Comparison of ENCODE assay signal across 9 mouse cellular contexts in the genomic region with DNA sequence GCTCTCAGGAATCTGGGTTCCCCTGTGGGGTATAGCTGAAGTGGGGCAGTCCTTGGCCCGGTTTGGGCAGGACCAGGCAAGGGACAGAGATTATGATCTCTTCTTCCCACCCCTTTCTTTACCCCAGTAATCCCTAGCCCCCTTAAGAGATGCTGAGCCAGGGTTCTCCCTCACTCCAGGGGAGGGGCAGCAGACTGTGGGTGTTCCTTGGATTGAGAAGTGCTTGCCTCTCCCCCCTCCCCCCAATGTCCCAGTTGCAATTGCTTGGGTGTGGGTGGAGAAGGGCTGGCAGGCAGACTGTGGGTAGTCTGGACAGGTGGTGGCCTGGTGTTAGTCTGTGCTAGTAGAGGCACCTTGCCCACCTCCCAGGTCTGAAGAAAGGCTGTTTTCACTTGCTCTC. TPM values are rescaled to one million over a fixed set of nuclear protein-coding genes. Genes with fewer than 3 reads are reported as not detected.
DNase-seq lines count a peak whose midpoint lies in the region; ATAC-seq and TF ChIP-seq lines count a peak whose summit lies in the region.
"Had no signal": no experiment of that assay in that cellular context is flagged by ENCODE, and none has a peak within 500 bp of the region (broad histone marks: within the 10 kb centered on the region; RNA-seq: fewer than 3 reads in every experiment).

No protein-coding gene starts in this region.

- peaks cover 36% of the 10 kb centered on the region for H3K79me2 ChIP-seq in liver, adult 2 months (ENCODE audit: control insufficient read depth, insufficient read depth, low read length)

- ATAC-seq in embryonic facial prominence, embryonic 12.5 days (ENCODE audit: insufficient number of reproducible peaks, insufficient read depth, low FRiP score, low TSS enrichment), result no peak
- no peak for ATAC-seq in intestine, postnatal 0 days
- no peak for ATAC-seq in midbrain, embryonic 14.5 days (ENCODE audit: low FRiP score, low TSS enrichment)

- peak overlapping the region; percentile 99 for H3K9ac ChIP-seq in liver, adult 2 months (ENCODE audit: low read depth, low read length)
- H3K9ac ChIP-seq in embryonic facial prominence, embryonic 12.5 days, result no peak overlapping the region
- peak overlapping the region; percentile 72; the same call in 1 of the 2 replicates for H3K9ac ChIP-seq in intestine, postnatal 0 days (ENCODE audit: low read depth, low read length)
- no peak overlapping the region for H3K9ac ChIP-seq in midbrain, embryonic 14.5 days (replicated peaks; ENCODE audit: low read length)

- peaks cover 29% of the 10 kb centered on the region for H3K9me3 ChIP-seq in embryonic facial prominence, embryonic 12.5 days
- no peaks in the 10 kb centered on the region for H3K9me3 ChIP-seq in intestine, postnatal 0 days (ENCODE audit: control insufficient read depth)
- peaks cover 18% of the 10 kb centered on the region for H3K9me3 ChIP-seq in midbrain, embryonic 14.5 days (ENCODE audit: control insufficient read depth, low read length)

- DNase-seq in liver, adult 2 months (ENCODE audit: extremely low read depth, low read depth, low spot score), result peak; percentile 68
- DNase-seq in liver, result no peak
- no peak for DNase-seq in midbrain, embryonic 14.5 days
- no peak for DNase-seq in thymus, postnatal 10 days (ENCODE audit: low spot score in 2 of 2)
- no peak for DNase-seq in urinary bladder, adult 2 months (ENCODE audit: low spot score)
- no peak for DNase-seq in thymus, postnatal 4 days

- peaks cover 44% of the 10 kb centered on the region for H3K4me1 ChIP-seq in liver, adult 2 months (ENCODE audit: control insufficient read depth, insufficient read depth, low read length)
- H3K4me1 ChIP-seq in embryonic facial prominence, embryonic 12.5 days, result peaks cover 15% of the 10 kb centered on the region
- H3K4me1 ChIP-seq in intestine, postnatal 0 days (replicated peaks; ENCODE audit: control insufficient read depth, insufficient read depth, low read length), result 0 out of 2 replicates have a peak, but pooled peaks cover 3% of the 10 kb centered on the region
- H3K4me1 ChIP-seq in midbrain, embryonic 14.5 days (ENCODE audit: control insufficient read depth, insufficient read depth, low read length), result peaks cover 16% of the 10 kb centered on the region

- peak overlapping the region; percentile 99 for H3K27ac ChIP-seq in liver, adult 2 months (replicated peaks; ENCODE audit: insufficient read depth, low read depth, low read length)
- H3K27ac ChIP-seq in embryonic facial prominence, embryonic 12.5 days, result no peak overlapping the region
- no peak overlapping the region for H3K27ac ChIP-seq in intestine, postnatal 0 days (ENCODE audit: low read depth, low read length)
- H3K27ac ChIP-seq in midbrain, embryonic 14.5 days (replicated peaks; ENCODE audit: low read depth, low read length), result no peak overlapping the region

- TF ChIP-seq CTCF in liver, adult 2 months (IDR thresholded peaks at IDR 0.05; ENCODE audit: low read depth, low read length), result no peak
- TF ChIP-seq CTCF in intestine, postnatal 0 days (IDR thresholded peaks at IDR 0.05; ENCODE audit: low read depth), result no peak

- peaks cover 28% of the 10 kb centered on the region for H3K36me3 ChIP-seq in liver, adult 2 months (ENCODE audit: control insufficient read depth, insufficient read depth, low read length)
- H3K36me3 ChIP-seq in embryonic facial prominence, embryonic 12.5 days, result peaks cover 44% of the 10 kb centered on the region
- peaks cover 38% of the 10 kb centered on the region for H3K36me3 ChIP-seq in intestine, postnatal 0 days (ENCODE audit: control insufficient read depth, insufficient read depth)
- peaks cover 46% of the 10 kb centered on the region for H3K36me3 ChIP-seq in midbrain, embryonic 14.5 days (ENCODE audit: control insufficient read depth, insufficient read depth, low read length)

- no peaks in the 10 kb centered on the region for H3K27me3 ChIP-seq in liver, adult 2 months (ENCODE audit: control insufficient read depth, insufficient read depth, low read length)
- H3K27me3 ChIP-seq in embryonic facial prominence, embryonic 12.5 days, result no peaks in the 10 kb centered on the region
- no peaks in the 10 kb centered on the region for H3K27me3 ChIP-seq in intestine, postnatal 0 days (replicated peaks; ENCODE audit: control insufficient read depth, insufficient read depth, low read length)
- no peaks in the 10 kb centered on the region for H3K27me3 ChIP-seq in midbrain, embryonic 14.5 days (ENCODE audit: control insufficient read depth, insufficient read depth, low read length)

- WGBS in liver, adult 2 months, result 25% methylated on average over 1 of the region's 1 CpGs
- 53% methylated on average over 1 of the region's 1 CpGs for whole genome bisulfite sequencing in embryonic facial prominence, embryonic 12.5 days
- WGBS in intestine, postnatal 0 days, result 70% methylated on average over 1 of the region's 1 CpGs
- 32% methylated on average over 1 of the region's 1 CpGs for whole genome bisulfite sequencing in midbrain, embryonic 14.5 days

- TF ChIP-seq POLR2A in liver, adult 2 months (IDR thresholded peaks at IDR 0.05; ENCODE audit: extremely low read depth, insufficient read depth, low read length), result no peak

- H3K4me2 ChIP-seq in embryonic facial prominence, embryonic 12.5 days (replicated peaks), result peak overlapping the region; percentile 72
- peak overlapping the region; percentile 89; the same call in 1 of the 2 replicates for H3K4me2 ChIP-seq in intestine, postnatal 0 days (replicated peaks; ENCODE audit: low read depth)
- H3K4me2 ChIP-seq in midbrain, embryonic 14.5 days (ENCODE audit: low read length), result peak overlapping the region; percentile 72

- peak overlapping the region; percentile 96 for H3K4me3 ChIP-seq in liver, adult 2 months (ENCODE audit: insufficient read depth, low read depth, low read length)
- peak overlapping the region; percentile 81 for H3K4me3 ChIP-seq in embryonic facial prominence, embryonic 12.5 days
- no peak overlapping the region for H3K4me3 ChIP-seq in intestine, postnatal 0 days (ENCODE audit: low read depth, low read length)
- H3K4me3 ChIP-seq in midbrain, embryonic 14.5 days (replicated peaks; ENCODE audit: low read depth, low read length), result no peak overlapping the region

RNA-seq across cellular contexts. Expression of a gene that starts 1.5 kb away (rescaled TPM):
- not detected in 2 replicates for total RNA-seq in liver, adult 2 months (2014; rRNA removed)
- not detected in 2 replicates for polyA plus RNA-seq in liver, adult 2 months (2012; rRNA removed)
- not detected in 2 replicates for polyA plus RNA-seq in embryonic facial prominence, embryonic 12.5 days (2016; fragmentation: Nextera tagmentation; extraction: Ambion mirVana)
- not detected in 2 replicates for polyA plus RNA-seq in intestine, postnatal 0 days (2015; fragmentation: Nextera tagmentation; extraction: Ambion mirVana)
- polyA plus RNA-seq in midbrain, embryonic 14.5 days (2014; fragmentation: Nextera tagmentation; extraction: Ambion mirVana), result 0.94 TPM in 1 of 2 replicates, not detected in the other
- not detected in 2 replicates for polyA plus RNA-seq in urinary bladder, adult 2 months (2012; rRNA removed)
- total RNA-seq: adrenal gland, postnatal 36 days had no signal

RNA-seq across cellular contexts. Expression of a gene that starts 1.6 kb away (rescaled TPM):
- total RNA-seq in liver, adult 2 months (2014; rRNA removed), result 31.1 and 47.2 TPM in 2 replicates
- 73.6 and 74.7 TPM in 2 replicates for polyA plus RNA-seq in liver, adult 2 months (2012; rRNA removed)
- 35.0 and 35.2 TPM in 2 replicates for polyA plus RNA-seq in embryonic facial prominence, embryonic 12.5 days (2016; fragmentation: Nextera tagmentation; extraction: Ambion mirVana)
- 11.3 and 12.0 TPM in 2 replicates for polyA plus RNA-seq in intestine, postnatal 0 days (2015; fragmentation: Nextera tagmentation; extraction: Ambion mirVana)
- polyA plus RNA-seq in midbrain, embryonic 14.5 days (2014; fragmentation: Nextera tagmentation; extraction: Ambion mirVana), result 44.3 and 47.0 TPM in 2 replicates
- 45.0 and 45.4 TPM in 2 replicates for polyA plus RNA-seq in urinary bladder, adult 2 months (2012; rRNA removed)

RNA-seq across cellular contexts. Expression of a gene that starts 5.9 kb away (rescaled TPM):
- total RNA-seq in liver, adult 2 months (2014; rRNA removed), result not detected in 2 replicates
- not detected in 2 replicates for polyA plus RNA-seq in liver, adult 2 months (2012; rRNA removed)
- not detected in 2 replicates for polyA plus RNA-seq in embryonic facial prominence, embryonic 12.5 days (2016; fragmentation: Nextera tagmentation; extraction: Ambion mirVana)
- not detected in 2 replicates for polyA plus RNA-seq in intestine, postnatal 0 days (2015; fragmentation: Nextera tagmentation; extraction: Ambion mirVana)
- polyA plus RNA-seq in midbrain, embryonic 14.5 days (2014; fragmentation: Nextera tagmentation; extraction: Ambion mirVana), result not detected in 2 replicates
- polyA plus RNA-seq in urinary bladder, adult 2 months (2012; rRNA removed), result 0.47 and 0.56 TPM in 2 replicates
- total RNA-seq: adrenal gland, postnatal 36 days had no signal

RNA-seq across cellular contexts. Expression of a gene that starts 6.6 kb away (rescaled TPM):
- 0.83 and 1.5 TPM in 2 replicates for total RNA-seq in liver, adult 2 months (2014; rRNA removed)
- 2.0 and 2.4 TPM in 2 replicates for polyA plus RNA-seq in liver, adult 2 months (2012; rRNA removed)
- 10.6 and 11.0 TPM in 2 replicates for polyA plus RNA-seq in embryonic facial prominence, embryonic 12.5 days (2016; fragmentation: Nextera tagmentation; extraction: Ambion mirVana)
- 2.2 TPM in 2 replicates for polyA plus RNA-seq in intestine, postnatal 0 days (2015; fragmentation: Nextera tagmentation; extraction: Ambion mirVana)
- polyA plus RNA-seq in midbrain, embryonic 14.5 days (2014; fragmentation: Nextera tagmentation; extraction: Ambion mirVana), result 14.6 and 17.5 TPM in 2 replicates
- polyA plus RNA-seq in urinary bladder, adult 2 months (2012; rRNA removed), result 4.6 and 7.7 TPM in 2 replicates

RNA-seq across cellular contexts. Expression of a gene that starts 22.7 kb away (rescaled TPM):
- total RNA-seq in liver, adult 2 months (2014; rRNA removed), result 1,102 and 1,282 TPM in 2 replicates
- polyA plus RNA-seq in liver, adult 2 months (2012; rRNA removed), result 1,074 and 1,160 TPM in 2 replicates
- 6.9 TPM in 2 replicates for polyA plus RNA-seq in embryonic facial prominence, embryonic 12.5 days (2016; fragmentation: Nextera tagmentation; extraction: Ambion mirVana)
- 154 and 162 TPM in 2 replicates for polyA plus RNA-seq in intestine, postnatal 0 days (2015; fragmentation: Nextera tagmentation; extraction: Ambion mirVana)
- 1.5 and 3.6 TPM in 2 replicates for polyA plus RNA-seq in midbrain, embryonic 14.5 days (2014; fragmentation: Nextera tagmentation; extraction: Ambion mirVana)
- polyA plus RNA-seq in urinary bladder, adult 2 months (2012; rRNA removed), result 374 and 453 TPM in 2 replicates

Comparison
In these comparisons a context has a peak if more than half of its experiments do, and no peak if none do; other contexts are left out.
1. H3K4me3 ChIP-seq: peak in liver, adult 2 months (single experiment) and embryonic facial prominence, embryonic 12.5 days (single experiment); none in intestine, postnatal 0 days (single experiment) and midbrain, embryonic 14.5 days (single experiment).
2. H3K9ac ChIP-seq: peak in liver, adult 2 months (single experiment) and intestine, postnatal 0 days (single experiment); none in embryonic facial prominence, embryonic 12.5 days (single experiment) and midbrain, embryonic 14.5 days (single experiment).
3. Peak in every context shown above with its lines, with median percentiles within 50 percentile points of each other: H3K4me2 ChIP-seq.